In the genomic region with DNA sequence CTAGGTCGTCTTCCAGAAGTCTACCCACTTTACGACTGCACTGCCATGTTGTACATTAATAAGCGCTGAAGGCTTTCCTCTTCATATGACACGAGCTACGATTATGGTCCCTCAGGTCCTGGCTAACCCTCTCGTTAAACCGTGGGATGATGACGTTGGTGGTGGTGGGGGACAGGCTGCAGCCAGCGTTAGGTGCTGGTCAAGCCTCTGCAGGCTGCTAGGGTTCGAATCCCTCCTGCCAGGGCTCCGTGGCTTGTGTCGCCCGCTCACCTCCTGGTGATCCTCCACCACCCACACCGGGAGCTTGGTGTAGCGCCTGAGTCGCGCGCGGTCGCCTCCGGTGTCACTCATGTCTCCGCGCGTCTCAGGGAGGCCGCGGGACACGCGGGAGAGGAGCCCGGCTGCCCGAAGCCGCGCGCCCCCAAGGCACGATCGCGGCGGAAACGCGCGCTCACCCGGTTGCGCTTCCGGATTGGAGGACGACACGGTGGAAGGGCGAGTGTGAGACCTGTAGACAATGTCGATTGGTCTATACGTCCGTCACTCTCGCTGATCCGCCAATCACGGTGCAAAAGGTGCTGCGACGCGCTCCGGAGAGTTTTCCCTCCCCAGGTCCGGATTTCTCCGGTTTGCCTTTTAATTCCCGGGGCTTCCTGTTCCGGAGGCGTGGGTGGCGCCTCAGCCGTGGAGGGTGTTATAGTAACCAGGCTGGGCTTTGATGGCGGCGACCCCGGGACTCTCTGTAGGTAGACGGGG, we compare ENCODE assay signal across 8 mouse cellular contexts. TPM values are rescaled to one million over a fixed set of nuclear protein-coding genes. Genes with fewer than 3 reads are reported as not detected.
A peak's percentile ranks its signal among the peaks of the same experiment; 100 is the strongest.
DNase-seq lines count a peak whose midpoint lies in the region; ATAC-seq lines count a peak whose summit lies in the region.

Gene 6030458C11Rik (minus strand): TSS at position 453 of the 756 bp plus-strand sequence.
Gene Drosha (plus strand): TSS at position 619 of the 756 bp plus-strand sequence.

- peak; percentile 96 for ATAC-seq in megakaryocyte progenitor cell, adult 5-6 weeks (replicated peaks; ENCODE audit: poor library complexity)

- DNase-seq in adipocyte (ENCODE audit: low spot score), result peak; percentile 100
- peak; percentile 100 for DNase-seq in embryo, embryonic 10 days (ENCODE audit: low spot score)
- DNase-seq in gastrocnemius, postnatal 10 days, result peak; percentile 95
- peak; percentile 100 for DNase-seq in induced T-regulatory cell, adult 2 months (ENCODE audit: low read depth)
- peak; percentile 94 to 99 for DNase-seq in left cerebral cortex, adult 9 months (ENCODE audit: low spot score in 2 of 2)
- DNase-seq in right cerebral cortex, postnatal 14 days, result peak; percentile 97
- peak; percentile 98 to 99 for DNase-seq in urinary bladder, postnatal 36 days (ENCODE audit: low spot score in 2 of 2)

RNA-seq across cellular contexts. Expression of gene 6030458C11Rik, which starts in this region (rescaled TPM):
- total RNA-seq in gastrocnemius, postnatal 10 days (2021), result 10 to 100 TPM; 17.9 to 18.2 TPM
- total RNA-seq in megakaryocyte progenitor cell, adult 5-6 weeks (2015), result 14.6 and 16.6 TPM in 2 replicates
- total RNA-seq in megakaryocyte progenitor cell, adult 5-6 weeks (2017), result 23.6 and 24.9 TPM in 2 replicates

RNA-seq across cellular contexts. Expression of gene Drosha, which starts in this region (rescaled TPM):
- total RNA-seq in gastrocnemius, postnatal 10 days (2021), result 10 to 100 TPM; 29.8 to 31.0 TPM
- total RNA-seq in megakaryocyte progenitor cell, adult 5-6 weeks (2015), result 35.1 and 40.4 TPM in 2 replicates
- 19.7 and 21.7 TPM in 2 replicates for total RNA-seq in megakaryocyte progenitor cell, adult 5-6 weeks (2017)

Comparison
In these comparisons a context has a peak if more than half of its experiments do, and no peak if none do; other contexts are left out.
1. Peak in every context shown above with its lines: DNase-seq and ATAC-seq.